In genomic region chr4:155780895-155781294, GRCm38 (mm10) we compare ENCODE assay signal across 9 mouse cellular contexts. TPM values are rescaled to one million over a fixed set of nuclear protein-coding genes. Genes with fewer than 3 reads are reported as not detected.
A peak's percentile ranks its signal among the peaks of the same experiment; 100 is the strongest.
DNase-seq lines count a peak whose midpoint lies in the region; ATAC-seq and TF ChIP-seq lines count a peak whose summit lies in the region.
"Had no signal": no experiment of that assay in that cellular context is flagged by ENCODE, and none has a peak within 500 bp of the region (broad histone marks: within the 10 kb centered on the region; RNA-seq: fewer than 3 reads in every experiment).

No protein-coding gene starts in this region.

- no peaks in the 10 kb centered on the region for H3K27me3 ChIP-seq in heart, embryonic 14.5 days (ENCODE audit: control insufficient read depth, insufficient read depth, low read length)

- H3K4me3 ChIP-seq in layer of hippocampus, adult 2 months, result peak overlapping the region; percentile 6; the same call in 1 of the 2 replicates
- no peak overlapping the region for H3K4me3 ChIP-seq in brown adipose tissue, adult 24 weeks (ENCODE audit: insufficient read depth, low read depth, low read length)
- no peak overlapping the region for H3K4me3 ChIP-seq in heart, embryonic 14.5 days (ENCODE audit: control insufficient read depth in 1 of 2, insufficient read depth in 1 of 2, low read depth in 1 of 2, low read length in 2 of 2)
- H3K4me3 ChIP-seq: erythroblast, embryonic 14.5 days had no signal

- WGBS in heart, embryonic 14.5 days, result 20% methylated on average over 6 of the region's 6 CpGs

- H3K4me2 ChIP-seq in heart, embryonic 14.5 days (ENCODE audit: low read length), result no peak overlapping the region

- no peaks in the 10 kb centered on the region for H3K9me3 ChIP-seq in heart, embryonic 14.5 days (ENCODE audit: control insufficient read depth, low read length)

- peak overlapping the region; percentile 71 for H3K27ac ChIP-seq in layer of hippocampus, adult 2 months
- H3K27ac ChIP-seq in brown adipose tissue, adult 24 weeks (replicated peaks; ENCODE audit: low read depth, low read length), result peak overlapping the region; percentile 91
- H3K27ac ChIP-seq in heart, embryonic 14.5 days (replicated peaks in 1 of 2; ENCODE audit: control insufficient read depth in 1 of 2, insufficient read depth in 1 of 2, low read depth in 2 of 2, low read length in 2 of 2), result peak overlapping the region; percentile 21 to 61

- H3K4me1 ChIP-seq in brown adipose tissue, adult 24 weeks (ENCODE audit: control insufficient read depth, insufficient read depth, insufficient read length, low read length), result peaks cover 21% of the 10 kb centered on the region
- H3K4me1 ChIP-seq in heart, embryonic 14.5 days (ENCODE audit: control insufficient read depth in 2 of 2, insufficient read depth in 2 of 2, low read length in 2 of 2), result peaks cover 25 to 54% of the 10 kb centered on the region in 2 experiments

- no peak for TF ChIP-seq CTCF in layer of hippocampus, adult 2 months (conservative IDR thresholded peaks at IDR 0.05)

- H3K36me3 ChIP-seq in heart, embryonic 14.5 days (ENCODE audit: control insufficient read depth, insufficient read depth, low read length), result no peaks in the 10 kb centered on the region

- no peak for ATAC-seq in heart, embryonic 14.5 days (ENCODE audit: insufficient number of reproducible peaks, insufficient read depth, low FRiP score, low read depth)
- no peak for ATAC-seq in cerebellum, adult (ENCODE audit: insufficient number of reproducible peaks, low FRiP score, low TSS enrichment)

- DNase-seq in layer of hippocampus, adult 2 months (ENCODE audit: low spot score in 2 of 2), result no peak
- DNase-seq in layer of hippocampus, adult 9-11 months, result no peak
- peak; percentile 84 for DNase-seq in kidney, postnatal 14 days
- no peak for DNase-seq in right cerebral cortex, adult 2 months (ENCODE audit: low spot score in 2 of 2)
- no peak for DNase-seq in urinary bladder, adult 2 months (ENCODE audit: low spot score)

- H3K9ac ChIP-seq in heart, embryonic 14.5 days (ENCODE audit: low read length), result no peak overlapping the region

RNA-seq across cellular contexts. Expression of gene Tmem88b, which starts 4.8 kb away (rescaled TPM):
- total RNA-seq in layer of hippocampus, adult 2 months (2021), result 10 to 100 TPM; 24.0 to 24.8 TPM
- 0.42 and 0.67 TPM in 2 replicates for polyA plus RNA-seq in brown adipose tissue, adult 24 weeks (2012; ENCODE audit: insufficient read depth, insufficient read length, missing spikeins)
- 2.4 and 2.5 TPM in 2 replicates for polyA plus RNA-seq in heart, embryonic 14.5 days (2014; fragmentation: Nextera tagmentation; extraction: Ambion mirVana)
- polyA plus RNA-seq in urinary bladder, adult 2 months (2012; rRNA removed), result 0.91 and 0.93 TPM in 2 replicates
- polyA plus RNA-seq: erythroblast, embryonic 14.5 days had no signal

RNA-seq across cellular contexts. Expression of gene Vwa1, which starts 6.4 kb away (rescaled TPM):
- 1 to 10 TPM; 9.6 to 9.8 TPM for total RNA-seq in layer of hippocampus, adult 2 months (2021)
- polyA plus RNA-seq in brown adipose tissue, adult 24 weeks (2012; ENCODE audit: insufficient read depth, insufficient read length, missing spikeins), result 2.3 and 3.9 TPM in 2 replicates
- 4.5 and 4.9 TPM in 2 replicates for polyA plus RNA-seq in heart, embryonic 14.5 days (2014; fragmentation: Nextera tagmentation; extraction: Ambion mirVana)
- 29.3 and 32.1 TPM in 2 replicates for polyA plus RNA-seq in urinary bladder, adult 2 months (2012; rRNA removed)
- polyA plus RNA-seq: erythroblast, embryonic 14.5 days had no signal

RNA-seq across cellular contexts. Expression of gene Ankrd65, which starts 9.3 kb away (rescaled TPM):
- under 1 TPM in 1 of 2 experiments, not detected in 1; 0.32 TPM for total RNA-seq in layer of hippocampus, adult 2 months (2021)
- polyA plus RNA-seq in brown adipose tissue, adult 24 weeks (2012; ENCODE audit: insufficient read depth, insufficient read length, missing spikeins), result not detected in 2 replicates
- polyA plus RNA-seq in heart, embryonic 14.5 days (2014; fragmentation: Nextera tagmentation; extraction: Ambion mirVana), result not detected in 2 replicates
- polyA plus RNA-seq in urinary bladder, adult 2 months (2012; rRNA removed), result 0.81 and 0.93 TPM in 2 replicates

RNA-seq across cellular contexts. Expression of gene Atad3a, which starts 20.0 kb away (rescaled TPM):
- total RNA-seq in layer of hippocampus, adult 2 months (2021), result 10 to 100 TPM; 49.9 to 51.4 TPM
- 57.0 and 74.0 TPM in 2 replicates for polyA plus RNA-seq in brown adipose tissue, adult 24 weeks (2012; ENCODE audit: insufficient read depth, insufficient read length, missing spikeins)
- 89.0 and 95.2 TPM in 2 replicates for polyA plus RNA-seq in heart, embryonic 14.5 days (2014; fragmentation: Nextera tagmentation; extraction: Ambion mirVana)
- polyA plus RNA-seq in urinary bladder, adult 2 months (2012; rRNA removed), result 63.3 and 74.8 TPM in 2 replicates

RNA-seq across cellular contexts. Expression of gene Mrpl20, which starts 21.8 kb away (rescaled TPM):
- 10 to 100 TPM; 86.6 to 89.6 TPM for total RNA-seq in layer of hippocampus, adult 2 months (2021)
- polyA plus RNA-seq in brown adipose tissue, adult 24 weeks (2012; ENCODE audit: insufficient read depth, insufficient read length, missing spikeins), result 367 and 416 TPM in 2 replicates
- polyA plus RNA-seq in heart, embryonic 14.5 days (2014; fragmentation: Nextera tagmentation; extraction: Ambion mirVana), result 146 and 160 TPM in 2 replicates
- polyA plus RNA-seq in urinary bladder, adult 2 months (2012; rRNA removed), result 78.0 and 96.4 TPM in 2 replicates

Comparison
In these comparisons a context has a peak if more than half of its experiments do, and no peak if none do; other contexts are left out.
1. H3K27ac ChIP-seq: peak in every context shown above with its lines; median percentile 91 in brown adipose tissue, adult 24 weeks; 71 in layer of hippocampus, adult 2 months; 41 in heart, embryonic 14.5 days.